Mouse (Mus musculus) CD4-positive, CD25-positive, alpha-beta regulatory T cell, adult 2 months (primary cell): Measurements from ENCODE around the gene Adamts7.
A peak's percentile ranks its signal among the peaks of the same experiment; 100 is the strongest.

Experiments
- DNase-seq: peaks from one replicate; pipeline ENCODE4 v3.0.0-alpha.2; 2012; ENCODE audit warnings: low read depth, low spot score

Gene Adamts7

GRCm38 (mm10) chr9:90197116-90197665 lies 34.3 kb downstream of the Adamts7 start:
- DNase-seq, result no peak

- no peak for DNase-seq
These were observed 35.1 kb downstream of the Adamts7 start for GRCm38 (mm10) chr9:90197866-90198383.

DNA sequence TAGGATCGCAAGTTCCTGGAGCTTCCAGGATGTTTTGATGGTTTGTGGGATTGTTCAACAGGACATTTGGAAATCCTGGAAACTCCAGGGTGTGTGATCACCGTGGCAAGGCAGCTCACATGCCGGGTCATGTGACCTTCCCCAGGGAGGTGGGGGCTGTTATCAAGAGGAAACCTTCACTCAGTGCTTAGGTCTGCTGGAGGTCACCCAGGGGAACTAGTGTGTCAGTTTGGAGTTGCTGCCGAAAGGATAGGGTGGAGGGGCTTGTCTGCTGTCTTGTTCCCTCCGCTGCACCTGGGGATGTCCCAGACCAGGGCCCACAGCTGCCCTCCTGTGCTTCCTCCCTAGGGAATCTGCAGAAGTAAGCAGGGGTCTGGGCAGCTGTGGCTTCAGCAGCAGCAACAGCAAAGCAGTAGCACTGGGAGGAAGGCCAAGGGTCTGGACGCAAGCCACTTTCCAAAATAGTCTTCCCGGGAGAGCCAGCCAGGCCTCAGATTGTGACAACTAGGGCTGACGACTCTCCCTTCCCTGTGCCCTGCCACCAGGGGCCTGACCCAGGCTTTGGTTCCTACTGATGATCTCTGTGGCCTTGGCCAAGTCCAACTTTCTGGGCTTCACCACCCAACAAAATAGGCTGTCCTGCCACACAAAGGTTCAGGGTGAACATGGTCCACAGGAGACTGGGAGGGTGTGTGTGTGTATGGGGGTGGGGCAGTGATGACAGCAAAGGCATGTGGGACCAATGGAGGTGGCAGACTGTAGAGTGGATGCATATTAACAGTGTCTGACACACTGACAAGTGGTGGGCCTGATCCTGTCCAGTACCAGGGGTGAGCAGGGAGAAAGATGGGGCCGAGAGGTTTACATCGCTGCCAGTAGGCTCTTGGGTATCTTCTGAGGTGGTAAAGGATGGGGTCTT lies 35.9 kb downstream of the Adamts7 start:
- DNase-seq, result no peak

DNA sequence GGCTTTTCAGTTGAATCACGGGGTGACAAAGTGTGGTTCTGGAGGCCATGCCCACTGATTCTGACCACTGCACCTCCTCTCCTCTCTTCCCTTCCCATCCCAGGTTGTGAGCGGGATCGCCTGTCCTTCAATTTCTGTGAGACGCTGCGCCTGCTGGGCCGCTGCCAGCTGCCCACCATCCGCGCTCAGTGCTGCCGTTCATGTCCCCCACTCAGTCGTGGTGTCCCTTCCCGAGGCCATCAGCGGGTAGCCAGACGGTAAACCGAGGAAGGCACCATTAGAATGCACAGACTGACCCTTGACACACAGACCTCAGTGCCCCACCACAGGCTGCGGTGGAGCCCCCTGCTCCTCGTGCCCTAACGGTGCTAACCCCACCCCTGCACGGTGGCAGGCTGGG lies 36.7 kb downstream of the Adamts7 start:
- DNase-seq, result no peak

DNA sequence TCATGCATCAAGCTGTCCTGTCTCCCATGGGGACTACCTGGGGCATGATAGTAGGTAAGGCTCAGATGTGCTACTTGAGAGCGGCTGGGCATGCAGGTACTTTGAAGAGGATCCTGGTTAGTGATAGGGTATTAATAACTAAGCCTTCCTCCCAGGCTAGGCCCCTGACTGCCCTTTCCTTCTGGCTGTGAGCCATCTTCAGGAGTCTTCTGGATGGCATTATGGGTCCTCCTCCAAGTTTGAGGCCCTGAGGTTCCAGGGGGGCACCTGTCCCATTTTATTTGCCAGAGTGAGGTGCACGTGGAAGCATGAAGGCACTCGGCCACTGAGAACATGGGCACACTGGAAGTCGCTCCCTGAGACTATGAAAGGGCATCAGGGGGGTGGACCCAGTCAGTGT lies 37.6 kb downstream of the Adamts7 start:
- DNase-seq, result no peak

GRCm38 (mm10) chr9:90201096-90201495 lies 38.2 kb downstream of the Adamts7 start:
- DNase-seq, result no peak

GRCm38 (mm10) chr9:90201541-90201940 lies 38.7 kb downstream of the Adamts7 start:
- no peak for DNase-seq

GRCm38 (mm10) chr9:90203233-90203632 lies 40.4 kb downstream of the Adamts7 start:
- DNase-seq, result no peak

- DNase-seq, result no peak
These were observed 41.6 kb downstream of the Adamts7 start for GRCm38 (mm10) chr9:90204396-90204915.

GRCm38 (mm10) chr9:90206500-90206899 lies 43.6 kb downstream of the Adamts7 start:
- DNase-seq, result peak; percentile 89

DNA sequence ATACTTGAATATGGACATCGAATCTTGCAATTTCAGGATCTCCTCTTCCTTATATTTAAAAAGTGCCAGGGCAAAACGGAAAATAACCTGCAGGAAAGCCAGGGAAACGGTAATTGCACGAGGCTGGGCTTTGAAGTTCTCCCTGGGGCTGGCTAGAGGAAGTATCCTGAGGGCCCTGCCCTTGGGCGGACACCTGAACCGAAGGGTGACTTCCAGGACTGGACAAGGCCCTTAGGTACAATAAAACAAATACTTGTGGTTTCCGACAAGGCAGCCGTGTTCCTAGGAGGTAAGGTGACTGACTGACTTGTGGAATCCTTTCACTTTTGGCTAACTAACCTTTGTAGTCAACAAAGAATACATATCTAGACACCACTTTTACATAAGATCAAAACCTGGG lies 44.9 kb downstream of the Adamts7 start:
- no peak for DNase-seq

GRCm38 (mm10) chr9:90208655-90209054 lies 45.8 kb downstream of the Adamts7 start:
- DNase-seq, result no peak

- DNase-seq, result no peak
These were observed 50.3 kb downstream of the Adamts7 start for GRCm38 (mm10) chr9:90213127-90213526.

- no peak for DNase-seq
These were observed 53.6 kb downstream of the Adamts7 start for GRCm38 (mm10) chr9:90216259-90217001.

- DNase-seq, result no peak
These were observed 54.6 kb downstream of the Adamts7 start for GRCm38 (mm10) chr9:90217501-90217900.

DNA sequence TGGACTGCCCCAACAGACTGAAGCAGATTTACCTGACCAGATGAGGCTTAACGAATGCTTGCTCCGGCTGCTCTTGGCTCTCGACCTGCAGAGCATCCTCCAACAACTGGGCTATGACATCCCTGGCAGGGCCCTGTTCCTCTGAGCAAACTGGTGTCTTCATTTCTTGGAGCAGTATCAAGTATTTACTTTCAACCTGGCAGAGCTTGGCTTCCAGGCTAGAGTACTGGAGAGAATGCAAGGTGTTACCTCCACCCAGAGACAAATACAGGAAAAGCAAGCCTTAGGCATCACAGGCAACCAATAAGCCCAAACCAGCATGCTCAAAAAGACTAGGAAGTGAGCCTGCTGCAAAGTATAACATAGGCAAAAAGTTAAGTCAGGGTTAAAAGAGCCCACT lies 59.4 kb downstream of the Adamts7 start:
- no peak for DNase-seq

GRCm38 (mm10) chr9:90226081-90226741 lies 63.3 kb downstream of the Adamts7 start:
- no peak for DNase-seq

DNA sequence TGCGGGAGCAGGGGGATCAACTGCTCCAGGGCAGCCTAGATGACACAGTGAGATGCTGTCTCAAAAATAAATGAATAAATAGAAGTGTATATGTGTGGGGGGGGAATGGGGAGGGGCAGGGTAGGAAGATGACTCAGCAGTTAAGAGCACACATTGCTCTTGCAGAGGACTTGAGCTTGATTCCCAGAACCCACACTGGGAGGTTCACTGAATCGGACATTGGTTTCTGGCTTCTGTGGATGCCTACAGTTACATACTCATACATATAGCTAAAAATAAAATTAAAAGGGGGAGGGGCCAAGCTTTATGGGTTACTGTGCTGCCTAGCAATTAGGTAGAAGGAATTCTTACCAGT lies 63.9 kb downstream of the Adamts7 start:
- no peak for DNase-seq

GRCm38 (mm10) chr9:90227171-90227570 lies 64.3 kb downstream of the Adamts7 start:
- DNase-seq, result no peak

GRCm38 (mm10) chr9:90232781-90233690 lies 70.2 kb downstream of the Adamts7 start:
- no peak for DNase-seq
